Mouse (Mus musculus) kidney, embryonic 16.5 days (tissue): ENCODE results near the gene Birc7. TPM values are rescaled to one million over a fixed set of nuclear protein-coding genes. Genes with fewer than 3 reads are reported as not detected.

Experiments used
- ATAC-seq: fragments of 200-750 bp; cut with Nextera tagmentation; 2 replicates; pipeline ENCODE4 v1.8.0; 2017; ENCODE audit warnings: moderate TSS enrichment; ENCODE audit not compliant: low FRiP score, low TSS enrichment
- H3K27ac ChIP-seq: fragments of 300-500 bp; sonication (generic); 2 replicates; pipeline ENCODE4 v1.5.1; 2014; ENCODE audit warnings: low read length
- H3K27me3 ChIP-seq: fragments of 300-500 bp; sonication (generic); 2 replicates; pipeline ENCODE4 v1.6.1; 2014; ENCODE audit warnings: low read length, control low read depth, mixed read lengths; ENCODE audit not compliant: insufficient read depth
- H3K36me3 ChIP-seq: fragments of 300-500 bp; sonication (generic); 2 replicates; pipeline ENCODE4 v1.6.1; 2014; ENCODE audit warnings: low read length, control low read depth, mixed read lengths; ENCODE audit not compliant: insufficient read depth
- H3K4me1 ChIP-seq: fragments of 300-500 bp; sonication (generic); 2 replicates; pipeline ENCODE4 v1.6.1; 2014; ENCODE audit warnings: low read length, control low read depth, mixed read lengths; ENCODE audit not compliant: insufficient read depth
- H3K4me2 ChIP-seq: fragments of 300-500 bp; sonication (generic); replicated peaks from 2 replicates; pipeline ENCODE4 v1.6.1; 2014; ENCODE audit warnings: low read depth, low read length
- H3K4me3 ChIP-seq: fragments of 300-500 bp; sonication (generic); 2 replicates; pipeline ENCODE4 v1.5.1; 2014; ENCODE audit warnings: mild to moderate bottlenecking, low read length
- H3K9ac ChIP-seq: fragments of 300-500 bp; sonication (generic); replicated peaks from 2 replicates; pipeline ENCODE4 v1.6.1; 2014; ENCODE audit warnings: low read length
- H3K9me3 ChIP-seq: fragments of 300-500 bp; sonication (generic); 2 replicates; pipeline ENCODE4 v1.6.1; 2016; ENCODE audit warnings: low read length, control low read depth
- WGBS: fragments of 180-500 bp; shearing (Covaris S2); extraction: QIAGEN DNeasy Blood & Tissue Kit; methylation state at CpG from one replicate; pipeline ENCODE4 v1.1.7; 2014; 5-methylcytosine and 5-hydroxymethylcytosine counted together
- microRNA-seq: library from miRNA; unstranded; fragments of <30 nt; microRNA quantifications from one replicate; pipeline ENCODE4, GENCODE M21; 2016
- polyA plus RNA-seq: library from polyadenylated mRNA; unstranded; fragments of >200 nt; fragmentation: Nextera tagmentation; extraction: Ambion mirVana; gene quantifications from 2 replicates; pipeline ENCODE4 v1.2.1, GENCODE M21; 2015

The Birc7 gene
- polyA plus RNA-seq, 1 experiment from 2014 or later, result not detected

- H3K36me3 ChIP-seq, result peaks cover 2% of the 10 kb centered on the region; the same call in 1 of the 2 replicates
- WGBS, result 3% methylated on average over 5 of the region's 5 CpGs
- H3K27ac ChIP-seq, result no peak overlapping the region
- H3K4me3 ChIP-seq, result no peak overlapping the region
- no peak overlapping the region for H3K4me2 ChIP-seq
- H3K4me1 ChIP-seq, result peaks cover 11% of the 10 kb centered on the region
- ATAC-seq, result no peak
- H3K27me3 ChIP-seq, result no peaks in the 10 kb centered on the region
- no peaks in the 10 kb centered on the region for H3K9me3 ChIP-seq
- H3K9ac ChIP-seq, result no peak overlapping the region
Measured at GRCm38 (mm10) chr2:180963956-180964355, 35.1 kb downstream of the Birc7 start.

- no peak for ATAC-seq
- no peaks in the 10 kb centered on the region for H3K27me3 ChIP-seq
- H3K9ac ChIP-seq, result peak overlapping the region; percentile 94
Measured at GRCm38 (mm10) chr2:180966092-180966882, 37.5 kb downstream of the Birc7 start.

DNA sequence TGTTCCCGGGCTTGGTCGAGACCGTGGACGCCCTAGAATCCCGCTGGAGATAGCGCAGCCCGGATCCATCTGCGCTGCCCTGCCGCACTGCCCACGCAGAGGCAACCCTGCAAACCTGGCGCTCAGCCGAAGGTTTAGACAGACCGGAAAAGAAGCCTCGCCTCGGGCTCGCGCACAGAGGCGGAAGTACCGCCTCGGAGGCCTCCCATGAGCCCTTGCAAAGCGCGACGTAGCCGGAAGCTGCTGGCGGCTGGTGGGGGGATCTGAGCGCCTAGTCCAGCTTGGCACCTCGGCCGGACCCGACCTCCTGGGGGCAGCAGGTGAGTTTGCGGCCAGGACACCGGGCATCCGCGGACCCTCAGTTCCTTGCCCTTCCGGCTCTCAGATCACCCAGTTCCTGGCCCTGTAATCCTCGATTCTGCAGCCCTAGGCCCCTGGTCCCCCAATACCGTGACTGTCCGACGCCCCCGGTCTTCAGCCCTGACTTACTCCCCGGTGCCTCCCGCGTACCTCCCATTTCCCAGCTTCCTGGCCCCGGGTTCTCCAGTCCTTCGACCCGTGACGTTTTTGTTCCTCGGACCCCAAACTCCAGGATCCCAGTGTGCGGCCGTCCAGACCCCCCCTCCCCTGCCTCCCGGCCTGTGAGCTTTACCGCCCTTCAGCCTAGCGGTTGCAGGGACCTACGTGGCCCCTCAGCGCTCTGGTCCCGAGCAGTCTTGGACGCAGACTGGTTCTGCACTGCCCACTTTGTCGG lies 38.4 kb downstream of the Birc7 start, which contains the start of gene Arfgap1:
Gene Arfgap1, plus strand, starts transcription at position 216 of the 754 bp plus-strand sequence.
- peaks cover 21% of the 10 kb centered on the region for H3K36me3 ChIP-seq
- peak within 1 kb of the TSS; percentile 91 for H3K27ac ChIP-seq
- no peaks in the 10 kb centered on the region for H3K27me3 ChIP-seq
- no peaks in the 10 kb centered on the region for H3K9me3 ChIP-seq
- H3K4me3 ChIP-seq, result peak within 1 kb of the TSS; percentile 73
- H3K4me2 ChIP-seq, result peak within 1 kb of the TSS; percentile 71
- peaks cover 11% of the 10 kb centered on the region for H3K4me1 ChIP-seq
- ATAC-seq, result peak; percentile 95
- H3K9ac ChIP-seq, result peak within 1 kb of the TSS; percentile 94
- WGBS, result under 1% methylated on average over 57 of the region's 57 CpGs

More at GRCm38 (mm10) chr2:180966092-180966882, 37.5 kb downstream of the Birc7 start:
- H3K4me2 ChIP-seq, result peak overlapping the region; percentile 71
- H3K4me3 ChIP-seq, result peak overlapping the region; percentile 73
- peak overlapping the region; percentile 91 for H3K27ac ChIP-seq
- 9% methylated on average over 14 of the region's 14 CpGs for WGBS
- no peaks in the 10 kb centered on the region for H3K9me3 ChIP-seq
- H3K36me3 ChIP-seq, result peaks cover 13% of the 10 kb centered on the region
- peaks cover 11% of the 10 kb centered on the region for H3K4me1 ChIP-seq

DNA sequence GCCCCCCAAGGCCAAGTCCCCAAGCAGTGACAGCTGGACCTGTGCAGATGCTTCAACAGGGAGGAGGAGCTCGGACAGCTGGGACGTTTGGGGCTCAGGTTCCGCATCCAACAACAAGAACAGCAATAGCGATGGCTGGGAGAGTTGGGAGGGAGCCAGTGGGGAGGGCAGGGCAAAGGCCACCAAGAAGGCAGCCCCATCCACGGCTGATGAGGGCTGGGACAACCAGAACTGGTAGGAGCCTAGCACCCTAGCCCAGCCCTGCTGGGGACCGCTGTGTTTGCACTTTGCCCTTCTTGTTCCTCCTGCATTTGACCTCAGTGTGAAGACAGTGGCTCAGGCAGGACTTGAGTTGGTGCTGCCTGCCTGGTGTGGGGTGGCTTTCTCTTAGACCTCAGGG lies 52.3 kb downstream of the Birc7 start:
- H3K27me3 ChIP-seq, result no peaks in the 10 kb centered on the region
- no peak overlapping the region for H3K9ac ChIP-seq
- no peak overlapping the region for H3K27ac ChIP-seq
- H3K36me3 ChIP-seq, result peaks cover 66% of the 10 kb centered on the region
- no peak overlapping the region for H3K4me2 ChIP-seq
- H3K4me1 ChIP-seq, result no peaks in the 10 kb centered on the region
- ATAC-seq, result no peak
- 61% methylated on average over 6 of the region's 6 CpGs for WGBS
- H3K9me3 ChIP-seq, result no peaks in the 10 kb centered on the region
- H3K4me3 ChIP-seq, result no peak overlapping the region

Small RNA genes lying within 50 kb of the gene (microRNA-seq; reads per million reads assigned to microRNA genes)
- gene Mir124a-3, result not detected

Other genes with a start within 250 kb of the Birc7 start
- 26.8 and 29.0 TPM in 2 replicates for gene Dido1, start 219.0 kb upstream of the Birc7 start, polyA plus RNA-seq
- 56.3 and 56.8 TPM in 2 replicates for gene Gid8, start 218.9 kb upstream of the Birc7 start, polyA plus RNA-seq
- gene Slc17a9, start 203.8 kb upstream of the Birc7 start, polyA plus RNA-seq, result 0.40 and 0.66 TPM in 2 replicates
- not detected in 2 replicates for gene Bhlhe23, start 152.1 kb upstream of the Birc7 start, polyA plus RNA-seq
- 16.0 and 27.1 TPM in 2 replicates for gene Ythdf1, start 8.1 kb upstream of the Birc7 start, polyA plus RNA-seq
- 36.9 and 48.7 TPM in 2 replicates for gene Nkain4, start 25.7 kb downstream of the Birc7 start, polyA plus RNA-seq
- gene Arfgap1, start 38.2 kb downstream of the Birc7 start, polyA plus RNA-seq, result 110 and 114 TPM in 2 replicates
- 0.22 and 0.47 TPM in 2 replicates for gene Col20a1, start 57.5 kb downstream of the Birc7 start, polyA plus RNA-seq
- 4.3 TPM in 2 replicates for gene Chrna4, start 114.5 kb downstream of the Birc7 start, polyA plus RNA-seq
- 0.16 and 0.44 TPM in 2 replicates for gene Kcnq2, start 206.3 kb downstream of the Birc7 start, polyA plus RNA-seq
- 0.10 TPM in 1 of 2 replicates, not detected in the other for gene Eef1a2, start 228.0 kb downstream of the Birc7 start, polyA plus RNA-seq